Mouse (Mus musculus) CH12.LX (cell line): ENCODE results near the gene Eps15l1.

Source experiments
- CTCF ChIP-seq, 2 experiments: IDR thresholded peaks in 1 of 2; conservative IDR thresholded peaks in 1 of 2; 2 replicates each; pipeline ENCODE4 v1.5.1; 2011 to 2012; ENCODE audit warnings: low read depth in 2 of 2, low read length in 2 of 2, improper control_type of control experiment in 1 of 2, inconsistent platforms in 1 of 2, mild to moderate bottlenecking in 1 of 2, moderate library complexity in 1 of 2
- MAFK ChIP-seq: IDR thresholded peaks from 2 replicates; pipeline ENCODE4 v1.6.1; 2011; ENCODE audit warnings: low read length, improper control_type of control experiment; ENCODE audit not compliant: insufficient replicate concordance
- MAX ChIP-seq: IDR thresholded peaks from 2 replicates; pipeline ENCODE4 v1.6.1; 2011; ENCODE audit warnings: low read length, improper control_type of control experiment
- NRF1 ChIP-seq: IDR thresholded peaks from 2 replicates; pipeline ENCODE4 v1.6.1; 2014; ENCODE audit warnings: low read depth, mild to moderate bottlenecking, inconsistent platforms, low read length, improper control_type of control experiment, moderate library complexity
- POLR2A ChIP-seq: IDR thresholded peaks from 2 replicates; pipeline ENCODE4 v1.6.1; 2011; ENCODE audit warnings: low read depth, mild to moderate bottlenecking, improper control_type of control experiment, low read length
- SMC3 ChIP-seq: IDR thresholded peaks from 2 replicates; pipeline ENCODE4 v1.6.1; 2011; ENCODE audit warnings: low read depth, low read length, improper control_type of control experiment
- TCF12 ChIP-seq: IDR thresholded peaks from 2 replicates; pipeline ENCODE4 v1.6.1; 2014; ENCODE audit warnings: low read depth, mild to moderate bottlenecking, inconsistent platforms, low read length, improper control_type of control experiment
- USF1 ChIP-seq: IDR thresholded peaks from 2 replicates; pipeline ENCODE4 v1.6.1; 2014; ENCODE audit warnings: low read depth, mild to moderate bottlenecking, inconsistent platforms, low read length, improper control_type of control experiment
- ZMIZ1 ChIP-seq: IDR thresholded peaks from 2 replicates; pipeline ENCODE4 v1.6.1; 2012; ENCODE audit warnings: low read depth, mild to moderate bottlenecking, inconsistent platforms, low read length, improper control_type of control experiment
- ZNF384 ChIP-seq: IDR thresholded peaks from 2 replicates; pipeline ENCODE4 v1.6.1; 2012; ENCODE audit warnings: low read depth, low read length, improper control_type of control experiment, inconsistent platforms

GRCm38 (mm10) chr8:72464211-72464610, 43.0 kb upstream of the Eps15l1 start:
- TF ChIP-seq MAX (no peak), USF1 (no peak), CTCF (conservative IDR thresholded peaks at IDR 0.05 in 1 of 2, IDR thresholded peaks at IDR 0.05 in 1 of 2; ENCODE audit: low read depth in 2 of 2, low read length in 2 of 2) (no peak), MAFK (no peak), ZMIZ1 (no peak), ZNF384 (no peak), SMC3 (no peak), POLR2A (no peak), NRF1 (no peak), TCF12 (no peak)
